In the genomic region with DNA sequence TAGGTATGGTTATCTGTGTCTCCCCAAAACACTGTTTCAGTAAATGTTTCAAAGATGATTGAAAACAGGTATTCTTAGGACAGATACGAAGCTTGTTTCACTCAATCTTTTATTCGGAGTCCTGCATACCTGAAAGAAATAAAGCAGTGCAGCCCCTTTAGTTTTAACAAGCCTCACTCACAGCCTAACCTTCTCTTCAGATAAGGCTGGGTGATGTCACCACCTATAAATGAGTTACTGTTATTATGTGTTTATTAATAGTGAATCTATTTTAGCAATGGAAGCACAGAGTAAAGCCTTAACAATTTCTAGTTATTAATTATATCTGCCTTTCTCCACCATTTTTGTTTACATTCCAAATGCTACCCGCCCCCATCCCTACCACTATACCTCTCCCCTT, we compare ENCODE assay signal across 25 mouse cellular contexts.
"Had no signal": no experiment of that assay in that cellular context is flagged by ENCODE, and none has a peak within 500 bp of the region (broad histone marks: within the 10 kb centered on the region; RNA-seq: fewer than 3 reads in every experiment).

No protein-coding gene starts in this region.

- ATAC-seq: forebrain, postnatal 0 days; hindbrain, postnatal 0 days; intestine, embryonic 16.5 days; liver, embryonic 12.5 days had no signal

- H3K4me2 ChIP-seq: heart, embryonic 11.5 days; hindbrain, embryonic 13.5 days; hindbrain, embryonic 15.5 days; kidney, embryonic 15.5 days; limb, embryonic 13.5 days; limb, embryonic 15.5 days; liver, embryonic 12.5 days had no signal

- H3K36me3 ChIP-seq: hindbrain, embryonic 13.5 days; hindbrain, embryonic 15.5 days; kidney, embryonic 15.5 days; limb, embryonic 13.5 days; limb, embryonic 15.5 days; liver, embryonic 12.5 days had no signal

- H3K4me3 ChIP-seq: hindbrain, embryonic 13.5 days; hindbrain, embryonic 15.5 days; kidney, embryonic 15.5 days; limb, embryonic 13.5 days; limb, embryonic 15.5 days; liver, embryonic 12.5 days had no signal

- H3K4me1 ChIP-seq: hindbrain, embryonic 13.5 days; kidney, embryonic 15.5 days; limb, embryonic 13.5 days; limb, embryonic 15.5 days; liver, embryonic 12.5 days had no signal

- H3K27me3 ChIP-seq: hindbrain, embryonic 13.5 days; hindbrain, embryonic 15.5 days; kidney, embryonic 15.5 days; limb, embryonic 13.5 days; limb, embryonic 15.5 days; liver, embryonic 12.5 days had no signal

- H3K9me3 ChIP-seq: hindbrain, embryonic 13.5 days; hindbrain, embryonic 15.5 days; kidney, embryonic 15.5 days; limb, embryonic 13.5 days; limb, embryonic 15.5 days; liver, embryonic 12.5 days had no signal

- H3K27ac ChIP-seq: hindbrain, embryonic 13.5 days; hindbrain, embryonic 15.5 days; hindbrain, postnatal 0 days; kidney, embryonic 15.5 days; kidney, postnatal 0 days; limb, embryonic 13.5 days; limb, embryonic 15.5 days; liver, embryonic 12.5 days; liver, embryonic 14.5 days had no signal

- DNase-seq: forebrain, postnatal 0 days; gastrocnemius, postnatal 14 days; gastrocnemius, postnatal 36 days; heart, adult 18-20 months; heart, postnatal 14 days; kidney, adult 11 months; kidney, adult 2 months; kidney, adult 9 months; kidney, postnatal 14 days; kidney, postnatal 36 days; layer of hippocampus, adult 9-11 months; layer of hippocampus, postnatal 36 days; left cerebral cortex, postnatal 4 days; lung, adult 18-20 months had no signal

- H3K9ac ChIP-seq: forebrain, postnatal 0 days; hindbrain, embryonic 13.5 days; hindbrain, embryonic 15.5 days; kidney, embryonic 15.5 days; limb, embryonic 13.5 days; limb, embryonic 15.5 days; liver, embryonic 12.5 days; liver, embryonic 14.5 days had no signal
